Mouse (Mus musculus): ENCODE results near the gene Vps37b.

DNA sequence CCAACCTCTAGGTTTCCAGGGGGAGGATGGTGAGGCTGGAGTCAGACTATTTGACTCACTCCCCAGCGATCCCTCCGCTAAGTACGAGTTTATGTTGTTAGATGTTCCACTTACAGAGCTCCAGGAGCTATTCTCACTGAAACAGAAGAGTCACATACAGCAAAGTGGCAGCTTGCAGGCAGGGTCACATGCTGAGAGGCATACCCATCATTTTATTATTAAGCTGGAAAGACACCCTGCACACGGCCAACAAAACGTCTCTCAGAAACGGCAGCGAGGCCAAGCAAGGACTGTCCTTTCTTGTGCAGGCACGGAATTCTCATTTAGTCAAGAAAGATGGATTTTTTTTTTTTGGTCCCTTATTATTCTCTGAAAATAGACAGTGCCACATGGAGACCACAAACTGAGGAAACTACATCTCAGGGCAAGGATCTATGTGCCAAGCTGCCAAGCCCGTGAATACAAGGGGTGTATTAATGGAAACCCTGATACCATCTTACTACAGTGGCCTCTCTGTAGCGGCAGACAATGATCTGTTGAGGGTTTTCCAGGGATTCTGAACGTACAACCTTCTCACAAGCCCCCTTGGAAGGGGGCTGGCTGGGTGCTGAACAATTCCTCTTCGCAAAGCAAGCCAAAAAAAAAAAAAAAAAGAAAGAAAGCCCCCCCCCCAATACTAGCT is 1.5 kb downstream of the Vps37b start:
- no peak for TF ChIP-seq CTCF (conservative IDR thresholded peaks at IDR 0.05; ENCODE audit: insufficient read depth, insufficient read length, low read depth, low read length)
- TF ChIP-seq POLR2A (IDR thresholded peaks at IDR 0.05; ENCODE audit: low read depth, low read length) = no peak

All from kidney, adult 2 months (tissue).